Mouse (Mus musculus) embryo, embryonic 9.5 days (tissue): ENCODE measurements around the gene Rab3c.

Experiments
- DNase-seq: peaks from one replicate; pipeline ENCODE4 v3.0.0-alpha.2; 2017; ENCODE audit errors: extremely low spot score

The Rab3c gene

DNA sequence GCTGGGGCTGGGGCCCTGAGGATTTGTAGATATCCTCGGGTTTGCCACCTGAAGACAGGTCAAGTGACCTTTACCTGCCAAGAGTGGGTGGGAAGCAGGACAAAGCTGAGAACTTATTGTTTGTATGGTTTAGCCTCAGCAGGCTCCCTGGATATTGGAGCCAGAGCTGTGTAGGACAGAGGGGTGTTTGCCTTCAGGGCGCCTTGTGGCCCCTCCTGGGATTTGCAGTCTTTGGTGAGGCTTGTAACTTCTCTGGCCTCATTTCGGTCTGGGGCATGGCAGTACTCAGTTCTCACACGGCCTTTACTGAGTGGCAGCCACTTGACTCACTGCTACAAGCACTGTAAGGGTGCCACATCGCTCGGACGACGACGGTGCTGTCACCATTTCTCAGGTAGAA is 261.0 kb downstream of the Rab3c start:
- DNase-seq = no peak

DNA sequence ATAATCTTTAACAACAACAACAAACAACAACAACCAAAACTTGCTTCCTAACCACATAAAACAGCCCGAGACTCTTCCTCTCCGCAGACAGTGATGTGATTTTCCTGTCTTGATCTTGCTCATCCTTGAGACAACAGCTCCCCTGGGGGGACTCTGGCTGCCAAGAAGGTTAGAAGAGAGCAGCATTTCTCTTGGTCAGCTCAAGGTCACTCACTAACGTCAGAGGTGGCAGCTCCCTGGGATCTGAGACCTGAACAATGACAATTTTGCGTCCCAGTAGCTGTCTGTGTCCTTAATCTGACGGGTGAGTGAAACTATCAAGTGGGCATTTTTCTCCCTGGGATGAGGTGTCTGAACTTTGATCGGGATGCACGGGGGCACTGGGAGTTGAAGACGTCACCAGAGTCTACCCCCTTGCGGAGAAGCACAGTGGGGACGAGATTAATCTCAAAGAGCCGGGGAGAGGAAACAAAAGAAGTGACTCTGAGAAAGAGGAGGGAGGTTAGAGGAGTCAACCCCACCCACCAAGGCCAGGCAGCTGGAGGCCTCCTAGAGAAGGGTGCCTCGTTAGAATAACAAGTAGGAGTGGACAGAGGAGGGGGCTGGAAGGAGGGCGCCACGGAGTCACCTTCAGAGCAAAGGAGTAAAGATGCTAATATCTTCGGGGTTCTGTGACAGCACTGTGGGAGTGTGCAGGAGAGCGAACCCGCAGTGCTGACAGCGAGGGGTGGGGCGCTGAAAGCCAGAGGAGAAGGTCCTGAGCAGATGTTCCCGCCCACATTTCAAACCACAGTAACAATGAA is 261.7 kb downstream of the Rab3c start:
- DNase-seq = peak; percentile 37

DNA sequence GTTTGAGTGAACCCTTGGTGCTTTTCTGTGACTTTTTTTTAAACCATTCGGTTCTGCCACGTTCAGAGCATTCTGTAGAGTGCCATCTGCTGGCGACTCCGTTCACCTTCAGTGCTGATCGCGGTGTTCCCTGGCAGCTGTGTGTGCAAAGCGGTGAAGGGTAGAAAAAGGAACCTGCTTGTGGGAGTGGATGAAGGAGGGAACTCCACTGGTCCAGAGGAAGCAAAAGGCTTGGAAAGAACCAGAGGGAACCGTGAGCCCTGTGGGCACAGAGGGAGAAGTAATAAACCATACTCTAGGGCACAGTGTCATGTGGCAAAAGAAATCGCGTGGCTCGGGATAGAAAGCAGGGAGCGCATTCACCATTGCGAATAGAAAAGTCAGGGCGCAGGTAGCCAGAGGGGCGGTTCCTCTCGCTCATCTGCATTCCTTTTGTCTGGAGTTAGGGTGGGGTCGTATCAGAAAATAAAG is 262.3 kb downstream of the Rab3c start:
- peak; percentile 82 for DNase-seq

DNA sequence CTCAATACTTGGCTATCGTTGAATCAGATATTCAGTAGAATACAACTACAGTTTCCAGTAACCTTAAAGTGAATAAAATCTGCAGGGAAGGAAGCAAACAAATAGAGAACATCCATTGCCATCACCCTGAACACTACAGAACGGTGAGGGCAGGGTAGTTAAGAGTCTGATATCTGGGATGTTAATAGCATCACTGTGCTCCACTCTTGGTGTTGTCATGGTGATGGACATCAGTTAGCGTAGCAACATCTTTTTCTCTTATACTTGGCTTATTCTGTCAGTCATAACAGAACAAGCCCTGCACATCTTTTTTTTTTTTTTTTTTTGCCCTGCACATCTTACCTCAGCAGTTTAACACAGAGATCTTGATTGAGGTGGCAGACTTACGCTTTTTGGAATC is 268.8 kb downstream of the Rab3c start:
- DNase-seq = no peak

DNA sequence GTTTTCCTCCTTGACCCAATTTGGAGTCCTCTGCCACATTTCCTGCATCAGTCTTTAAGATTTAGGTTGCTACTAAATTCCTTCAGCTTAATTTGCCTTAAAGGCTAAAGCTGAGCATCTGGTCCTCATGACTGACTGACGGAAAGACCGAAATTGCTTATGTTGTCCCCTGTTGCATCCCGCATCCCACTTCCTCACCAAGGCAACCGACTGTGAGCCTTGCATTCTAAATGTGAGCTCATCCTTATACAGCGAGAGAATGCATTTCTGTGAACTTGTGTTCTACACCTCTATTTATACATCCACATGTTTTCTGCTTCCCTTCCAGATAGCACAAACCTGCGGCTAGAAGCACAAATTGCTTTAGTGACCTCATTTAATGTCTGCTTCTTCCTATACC is 269.9 kb downstream of the Rab3c start:
- no peak for DNase-seq

DNA sequence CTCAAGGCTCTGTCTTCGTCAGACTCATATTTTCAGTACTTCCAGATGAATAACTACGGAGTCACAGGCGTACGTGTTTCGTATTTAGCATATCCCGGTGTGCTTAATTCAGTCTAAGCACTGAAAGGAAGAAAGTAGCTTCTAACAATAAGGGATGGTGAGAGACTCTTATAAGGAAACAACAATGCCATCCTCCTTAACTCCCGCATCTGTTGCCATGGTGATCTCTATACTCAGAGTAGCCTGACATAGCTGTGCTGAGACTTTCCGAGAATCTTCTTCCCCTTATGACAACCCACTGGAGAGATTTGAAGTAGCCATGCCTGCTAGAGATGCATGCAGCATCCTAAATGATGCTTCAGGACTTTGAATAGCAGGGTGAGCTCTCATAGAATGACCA is 272.3 kb downstream of the Rab3c start:
- DNase-seq = no peak

DNA sequence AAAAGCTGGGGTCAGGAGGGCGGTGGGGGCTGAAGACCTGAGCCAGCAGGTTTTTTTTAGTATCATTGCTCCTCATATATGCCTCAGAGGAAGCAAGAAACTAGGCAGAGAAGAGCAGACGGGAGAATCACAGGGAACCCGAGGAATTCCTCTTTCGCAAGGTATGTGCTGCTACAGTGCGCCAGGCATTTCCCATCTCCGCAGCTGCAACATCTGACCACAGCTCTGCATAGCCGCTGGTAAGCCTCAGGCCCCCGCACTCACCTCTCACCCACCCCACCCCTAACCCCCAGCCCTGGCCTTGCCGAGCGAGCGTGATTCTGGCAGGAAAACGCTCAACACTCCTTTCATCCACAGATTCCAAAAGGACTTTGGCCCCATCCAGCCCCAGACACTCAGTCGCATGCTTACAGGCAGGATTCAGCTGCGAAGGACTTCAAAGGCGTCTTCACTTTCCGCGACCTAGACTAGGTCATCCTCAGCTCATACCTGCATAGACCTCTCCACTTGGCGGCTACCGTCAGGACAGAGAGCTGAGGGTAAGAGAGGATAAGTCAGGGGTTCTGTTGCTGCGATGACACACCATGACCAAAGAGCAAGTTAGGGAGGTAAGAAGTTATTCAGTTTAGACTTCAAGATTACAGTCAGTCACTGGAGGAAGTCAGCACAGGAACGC is 274.6 kb downstream of the Rab3c start:
- DNase-seq = no peak
